In genomic region chr5:28943571-28944316, GRCm38 (mm10) we compare ENCODE assay signal across 25 mouse cellular contexts.
DNase-seq lines count a peak whose midpoint lies in the region; ATAC-seq and TF ChIP-seq lines count a peak whose summit lies in the region.
"Had no signal": no experiment of that assay in that cellular context is flagged by ENCODE, and none has a peak within 500 bp of the region (broad histone marks: within the 10 kb centered on the region; RNA-seq: fewer than 3 reads in every experiment).

No protein-coding gene starts in this region.

- H3K27ac ChIP-seq in lung, embryonic 14.5 days (ENCODE audit: low read depth) = no peak overlapping the region
- H3K27ac ChIP-seq in neural tube, embryonic 12.5 days = no peak overlapping the region
- no peak overlapping the region for H3K27ac ChIP-seq in neural tube, embryonic 14.5 days (ENCODE audit: low read depth, low read length)
- H3K27ac ChIP-seq: embryonic facial prominence, embryonic 12.5 days; heart, embryonic 13.5 days; kidney, postnatal 0 days; limb, embryonic 13.5 days; liver, embryonic 14.5 days; macrophage; midbrain, embryonic 10.5 days had no signal

- no peaks in the 10 kb centered on the region for H3K9me3 ChIP-seq in lung, embryonic 14.5 days (ENCODE audit: low read depth, low read length)
- no peaks in the 10 kb centered on the region for H3K9me3 ChIP-seq in neural tube, embryonic 12.5 days
- no peaks in the 10 kb centered on the region for H3K9me3 ChIP-seq in neural tube, embryonic 14.5 days (ENCODE audit: control insufficient read depth, low read length)
- H3K9me3 ChIP-seq: embryonic facial prominence, embryonic 12.5 days; heart, embryonic 13.5 days; limb, embryonic 13.5 days; midbrain, embryonic 10.5 days had no signal

- 19% methylated on average over 13 of the region's 13 CpGs for WGBS in lung, embryonic 14.5 days
- 30% methylated on average over 13 of the region's 13 CpGs for WGBS in neural tube, embryonic 12.5 days
- 22% methylated on average over 13 of the region's 13 CpGs for WGBS in neural tube, embryonic 14.5 days

- H3K4me2 ChIP-seq in lung, embryonic 14.5 days = 0 out of 2 replicates have a peak overlapping the region, but pooled peaks have one; percentile 13
- peak overlapping the region; percentile 2; the same call in 1 of the 2 replicates for H3K4me2 ChIP-seq in neural tube, embryonic 12.5 days (replicated peaks)
- no peak overlapping the region for H3K4me2 ChIP-seq in neural tube, embryonic 14.5 days (ENCODE audit: low read depth, low read length)
- H3K4me2 ChIP-seq: embryonic facial prominence, embryonic 12.5 days; heart, embryonic 13.5 days; limb, embryonic 13.5 days had no signal

- H3K27me3 ChIP-seq in lung, embryonic 14.5 days (ENCODE audit: insufficient read depth, low read length) = no peaks in the 10 kb centered on the region
- no peaks in the 10 kb centered on the region for H3K27me3 ChIP-seq in neural tube, embryonic 12.5 days (replicated peaks)
- H3K27me3 ChIP-seq in neural tube, embryonic 14.5 days (ENCODE audit: control insufficient read depth, insufficient read depth, low read length) = no peaks in the 10 kb centered on the region; the same call in 1 of the 2 replicates
- H3K27me3 ChIP-seq: embryonic facial prominence, embryonic 12.5 days; heart, embryonic 13.5 days; limb, embryonic 13.5 days had no signal

- ATAC-seq in lung, embryonic 14.5 days (ENCODE audit: insufficient read depth) = peak; percentile 35; the same call in 1 of the 2 replicates
- ATAC-seq in neural tube, embryonic 12.5 days (ENCODE audit: low FRiP score, low read depth) = no peak
- ATAC-seq in neural tube, embryonic 14.5 days (ENCODE audit: low read depth) = 0 out of 2 replicates have a peak, but pooled peaks have one; percentile 49
- ATAC-seq: activated CD4-positive, CD25-positive, alpha-beta regulatory T cell, adult 4 months; forebrain, postnatal 0 days had no signal

- H3K4me3 ChIP-seq in lung, embryonic 14.5 days (ENCODE audit: low read depth, low read length) = no peak overlapping the region
- no peak overlapping the region for H3K4me3 ChIP-seq in neural tube, embryonic 12.5 days
- no peak overlapping the region for H3K4me3 ChIP-seq in neural tube, embryonic 14.5 days (ENCODE audit: low read depth, low read length)
- H3K4me3 ChIP-seq: embryonic facial prominence, embryonic 12.5 days; heart, embryonic 13.5 days; limb, embryonic 13.5 days; midbrain, embryonic 10.5 days had no signal

- peak; percentile 12 for DNase-seq in embryo, embryonic 10 days (ENCODE audit: low spot score)
- DNase-seq in embryo, embryonic 11 days = no peak
- DNase-seq in lung, embryonic 14.5 days = peak; percentile 35
- no peak for DNase-seq in lung, postnatal 10 days
- no peak for DNase-seq in neural tube, embryonic 10.5 days (ENCODE audit: extremely low spot score, low spot score)
- no peak for DNase-seq in adrenal gland, postnatal 25 days
- DNase-seq: adrenal gland, adult 8-10 months; cerebellum, adult 8-10 months; cerebellum, postnatal 36 days; forebrain, postnatal 0 days; gastrocnemius, postnatal 14 days; heart, adult 18-20 months; heart, postnatal 14 days; layer of hippocampus, adult 9-11 months; thymus, postnatal 25 days had no signal

- H3K4me1 ChIP-seq in lung, embryonic 14.5 days (ENCODE audit: insufficient read depth) = no peaks in the 10 kb centered on the region
- peaks cover 8% of the 10 kb centered on the region for H3K4me1 ChIP-seq in neural tube, embryonic 12.5 days
- H3K4me1 ChIP-seq in neural tube, embryonic 14.5 days (ENCODE audit: control insufficient read depth, insufficient read depth, low read length) = peaks cover 3% of the 10 kb centered on the region; the same call in 1 of the 2 replicates
- H3K4me1 ChIP-seq: embryonic facial prominence, embryonic 12.5 days; limb, embryonic 13.5 days had no signal

- no peak for TF ChIP-seq CTCF in lung, embryonic 14.5 days (IDR thresholded peaks at IDR 0.05; ENCODE audit: low read depth)

- H3K9ac ChIP-seq in lung, embryonic 14.5 days = no peak overlapping the region
- no peak overlapping the region for H3K9ac ChIP-seq in neural tube, embryonic 12.5 days
- no peak overlapping the region for H3K9ac ChIP-seq in neural tube, embryonic 14.5 days (replicated peaks; ENCODE audit: low read depth, low read length)
- H3K9ac ChIP-seq: embryonic facial prominence, embryonic 12.5 days; forebrain, postnatal 0 days; heart, embryonic 13.5 days; limb, embryonic 13.5 days; liver, embryonic 14.5 days had no signal

- no peaks in the 10 kb centered on the region for H3K36me3 ChIP-seq in lung, embryonic 14.5 days (ENCODE audit: insufficient read depth)
- H3K36me3 ChIP-seq in neural tube, embryonic 12.5 days = no peaks in the 10 kb centered on the region
- no peaks in the 10 kb centered on the region for H3K36me3 ChIP-seq in neural tube, embryonic 14.5 days (ENCODE audit: control insufficient read depth, insufficient read depth, low read length)
- H3K36me3 ChIP-seq: embryonic facial prominence, embryonic 12.5 days; heart, embryonic 13.5 days; limb, embryonic 13.5 days; midbrain, embryonic 10.5 days had no signal

Comparison
In these comparisons a context has a peak if more than half of its experiments do, and no peak if none do; other contexts are left out.
1. DNase-seq: peak in embryo, embryonic 10 days (single experiment) and lung, embryonic 14.5 days (single experiment); none in embryo, embryonic 11 days (single experiment), lung, postnatal 10 days (single experiment), neural tube, embryonic 10.5 days (single experiment) and adrenal gland, postnatal 25 days (single experiment).